Mouse (Mus musculus) right cerebral cortex, postnatal 4 days (tissue): ENCODE results near the gene Efcab11.

ENCODE experiments used
- DNase-seq: peaks from one replicate; pipeline ENCODE4 v3.0.0-alpha.2; 2022

Gene Efcab11

DNA sequence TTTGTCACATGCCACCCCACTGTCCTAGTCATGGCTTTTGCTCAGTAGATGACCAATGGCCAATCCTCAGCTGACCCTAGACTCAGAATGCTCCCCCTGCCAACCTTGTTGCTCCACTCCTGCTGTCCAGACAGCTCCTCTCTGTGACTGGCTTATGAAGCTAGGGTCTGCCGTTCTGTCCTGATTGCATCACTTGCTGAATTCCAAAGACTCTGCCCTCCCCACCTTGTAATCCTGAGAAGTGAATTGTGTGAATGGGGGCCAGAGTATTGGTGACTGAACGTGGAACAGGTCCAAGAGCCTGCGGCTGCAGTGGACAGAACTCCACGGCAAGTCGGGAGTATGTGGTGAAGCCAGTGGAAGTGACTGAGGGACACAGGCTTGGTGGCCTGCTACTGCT, 145.0 kb downstream of the Efcab11 start:
- DNase-seq, result no peak

DNA sequence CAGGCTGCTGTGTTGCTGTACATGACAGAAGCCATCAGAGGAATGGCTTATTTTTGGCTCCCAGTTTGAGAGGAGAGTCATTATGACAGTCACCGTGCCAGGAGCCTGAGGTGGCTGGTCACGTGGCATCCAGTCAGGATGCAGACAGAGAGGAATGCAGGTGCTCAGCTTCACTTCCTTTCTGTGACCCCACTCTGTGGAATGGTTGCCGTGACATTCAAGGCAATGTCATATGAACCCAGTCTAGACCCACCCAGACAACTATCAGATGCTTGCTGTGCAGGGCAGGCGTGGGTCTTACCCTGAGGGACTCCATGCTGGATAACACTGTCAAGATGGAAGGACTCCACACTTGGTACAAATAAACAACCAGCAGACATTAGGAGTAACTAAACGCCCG, 146.0 kb downstream of the Efcab11 start:
- DNase-seq, result no peak

DNA sequence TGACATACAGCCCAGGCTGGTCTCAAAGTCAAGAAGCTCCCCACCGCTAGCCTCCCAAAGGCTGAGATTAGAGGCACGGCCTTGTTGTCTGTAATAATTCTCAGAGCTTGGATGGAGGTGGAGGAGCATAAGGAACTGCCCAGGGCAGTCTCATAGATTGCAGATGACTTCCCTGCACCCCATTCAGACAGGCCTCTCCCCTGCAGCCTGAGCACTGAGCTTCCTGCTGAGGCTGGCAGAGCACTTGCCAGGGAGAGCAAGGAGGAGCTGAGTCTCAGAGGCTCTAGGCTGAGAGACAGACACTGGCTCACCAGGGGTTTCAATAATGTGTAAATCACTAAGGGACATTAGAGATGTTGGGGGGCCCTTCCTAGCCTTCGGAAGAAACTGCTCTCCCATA, 147.3 kb downstream of the Efcab11 start:
- DNase-seq, result no peak

DNA sequence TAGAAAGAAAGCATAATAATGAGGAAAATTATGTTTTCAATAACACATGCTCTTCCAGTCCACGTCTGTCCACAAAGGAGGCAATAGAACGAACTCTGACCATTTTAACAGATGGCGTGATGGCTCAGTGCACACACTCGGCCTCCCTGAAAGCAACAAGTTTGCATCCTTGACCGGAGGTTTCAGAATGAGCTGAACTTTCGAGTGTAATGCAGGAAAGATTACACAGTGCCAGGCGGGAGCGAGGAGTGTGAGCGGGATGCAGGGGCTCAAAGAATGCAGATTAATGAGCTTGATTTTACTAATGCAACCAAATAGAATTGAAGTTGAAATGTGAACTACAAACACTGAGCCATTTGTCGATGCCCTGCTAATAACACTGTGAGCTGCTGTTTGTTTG, 149.1 kb downstream of the Efcab11 start:
- DNase-seq, result no peak

DNA sequence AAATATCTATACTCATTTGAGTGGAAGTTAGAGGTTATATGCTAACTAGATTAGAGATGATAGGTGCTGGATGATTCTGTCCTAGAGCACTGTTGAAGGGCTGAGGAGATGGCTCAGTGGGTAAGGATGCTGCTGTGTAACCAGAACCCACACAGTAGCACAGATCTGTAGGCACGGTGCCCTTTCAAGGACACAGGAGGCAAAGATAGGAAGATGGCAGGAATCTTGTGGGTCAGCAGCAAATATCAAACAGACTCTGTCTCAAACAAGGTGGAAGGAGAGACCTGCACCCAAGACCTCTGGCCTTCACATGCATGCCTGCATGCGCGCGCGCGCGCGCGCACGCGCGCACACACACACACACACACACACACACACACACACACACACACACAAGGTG, 160.0 kb downstream of the Efcab11 start:
- no peak for DNase-seq

DNA sequence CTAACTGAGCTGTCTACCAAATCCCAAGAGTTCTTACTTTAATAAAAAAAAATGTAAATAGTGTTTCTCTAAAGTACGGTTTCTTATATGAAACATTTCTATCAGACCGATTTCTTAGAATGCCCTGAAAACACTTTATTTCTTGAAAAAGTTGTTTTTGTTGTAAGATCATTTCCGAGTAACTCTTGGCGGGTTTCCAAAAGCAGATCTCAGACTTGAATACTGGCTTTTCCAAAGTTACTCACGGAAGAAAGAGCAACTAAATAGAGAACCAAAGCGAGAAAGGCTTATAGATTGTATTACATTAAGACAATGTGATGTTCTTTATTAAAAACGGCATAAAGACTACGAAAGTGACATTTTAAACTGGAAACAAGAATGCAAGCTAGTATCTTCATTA, 160.4 kb downstream of the Efcab11 start:
- no peak for DNase-seq

DNA sequence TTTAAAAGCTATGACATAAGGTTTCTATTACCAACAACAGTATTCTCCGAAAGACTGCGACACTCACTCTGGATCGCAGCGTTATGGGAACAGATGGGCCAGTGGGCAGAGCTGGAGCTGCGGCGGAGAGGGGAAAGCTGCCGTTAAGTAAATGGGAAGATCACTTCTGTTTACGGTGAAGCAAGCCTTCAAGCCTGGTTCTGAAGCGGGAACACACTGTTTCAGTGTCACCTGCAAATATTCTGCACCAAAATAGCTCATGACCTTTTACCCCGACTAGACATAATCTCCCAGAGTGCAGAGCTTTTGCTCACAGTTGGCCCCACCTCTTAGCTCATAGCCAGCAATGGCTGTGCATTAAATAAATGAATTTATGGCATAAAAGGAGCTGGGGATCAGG, 162.9 kb downstream of the Efcab11 start:
- DNase-seq, result no peak

DNA sequence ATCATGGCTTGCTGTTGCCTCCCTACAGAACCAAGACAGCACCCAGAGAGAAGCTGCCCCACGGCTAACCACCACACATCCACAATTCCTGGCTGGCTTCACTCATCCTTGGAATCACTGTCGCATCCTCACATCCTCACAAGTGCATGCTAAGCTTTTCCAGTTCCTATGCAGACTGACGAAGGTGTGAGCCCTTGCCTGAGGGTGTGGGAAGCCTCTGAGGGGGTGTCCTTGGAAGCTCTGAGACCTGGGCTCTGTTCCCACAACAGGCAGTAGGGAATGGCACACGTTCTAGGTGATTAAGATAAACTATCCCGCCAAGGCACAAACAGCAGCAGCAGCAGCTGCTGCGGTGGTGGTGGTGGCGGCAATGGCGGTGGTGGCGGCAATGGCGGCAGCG, 164.5 kb downstream of the Efcab11 start:
- DNase-seq, result no peak

DNA sequence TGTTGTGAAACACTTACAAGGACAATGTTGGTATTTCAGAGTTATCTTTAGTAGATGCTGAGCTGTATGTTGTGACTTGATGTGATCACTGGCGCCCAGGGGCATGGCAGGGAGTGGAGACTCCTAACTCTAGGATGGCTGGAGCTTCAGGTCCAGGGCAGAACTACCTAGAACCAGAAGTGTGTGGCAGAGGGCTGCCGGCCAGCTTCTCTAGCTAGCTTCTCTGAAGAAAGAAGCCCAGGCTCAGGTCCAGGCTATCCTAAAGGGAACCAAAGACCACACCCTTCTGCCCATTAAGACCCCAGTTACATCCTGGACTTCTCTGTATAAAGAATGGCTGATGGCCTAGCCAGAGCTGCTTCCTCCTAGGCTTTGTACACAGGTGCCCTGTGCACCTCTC, 166.1 kb downstream of the Efcab11 start:
- DNase-seq, result no peak

DNA sequence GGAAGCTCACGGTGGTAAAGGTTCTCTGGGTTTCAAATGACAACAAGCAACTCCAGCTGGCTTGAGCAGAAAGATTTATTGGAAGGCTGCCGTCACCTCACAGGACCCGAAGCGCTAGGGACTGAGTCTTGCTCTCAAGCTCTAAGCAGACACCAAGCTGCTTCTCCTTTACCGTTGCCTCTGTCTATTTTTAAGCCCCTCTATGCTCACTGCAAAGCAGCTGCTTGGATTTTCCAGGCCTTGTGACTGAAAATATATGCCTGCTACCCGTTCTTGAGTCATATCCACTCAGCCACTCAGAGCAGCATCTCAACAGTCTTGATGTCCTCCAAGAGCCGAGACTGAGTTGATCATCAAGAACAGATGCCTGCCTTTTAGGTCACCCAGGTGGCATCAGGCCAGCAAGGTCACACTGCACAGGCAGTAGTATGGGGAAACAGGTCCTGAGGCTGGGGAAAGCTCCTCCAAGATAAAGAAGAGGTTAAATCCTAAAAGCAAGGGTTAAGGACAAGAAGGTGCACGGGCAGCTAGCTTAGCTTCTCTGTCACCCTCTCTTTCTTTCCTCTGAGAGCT, 168.1 kb downstream of the Efcab11 start:
- DNase-seq, result no peak

DNA sequence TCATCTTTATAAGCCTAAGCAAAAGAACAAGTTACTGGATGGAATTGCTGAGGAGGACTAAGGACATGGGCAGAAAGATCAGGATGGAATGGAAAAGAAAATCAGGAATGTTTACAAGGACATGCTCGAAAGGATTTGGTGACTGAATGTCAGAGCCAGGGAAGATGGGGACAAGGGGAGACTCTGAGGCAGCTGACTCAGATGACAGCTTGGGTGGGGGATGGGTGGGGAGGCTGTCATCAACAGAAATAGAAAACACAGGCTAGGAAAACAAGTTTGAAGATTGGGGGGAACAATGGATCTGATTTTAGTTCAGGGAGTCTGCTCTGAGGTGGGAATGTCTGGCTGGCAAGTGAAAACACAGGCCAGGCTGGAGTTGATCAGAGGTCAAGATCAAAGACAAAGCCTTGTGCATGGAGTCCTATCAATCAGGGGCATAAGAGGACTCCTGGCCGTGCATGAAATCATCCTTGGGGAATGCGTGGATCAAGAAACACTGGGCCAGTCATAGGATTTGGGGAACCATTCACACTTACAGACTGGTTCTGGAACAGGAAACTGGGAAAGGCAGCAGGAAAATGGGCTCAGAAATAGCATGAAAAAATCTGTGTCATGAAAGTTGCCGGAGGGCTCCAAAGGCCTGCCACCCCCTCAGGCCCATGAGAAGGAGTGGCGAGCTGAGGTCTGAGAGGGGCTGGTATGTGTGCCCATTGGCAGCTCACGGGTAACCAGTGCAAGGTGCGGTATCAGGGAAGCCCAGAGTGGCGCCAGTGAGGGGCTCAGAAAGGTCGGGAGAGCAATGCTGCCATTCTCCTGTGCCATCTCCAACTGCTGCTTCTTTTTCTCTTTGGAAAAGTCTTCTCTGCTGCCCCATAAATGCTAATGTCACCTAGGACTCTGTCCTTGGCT, 168.9 kb downstream of the Efcab11 start:
- DNase-seq, result no peak

DNA sequence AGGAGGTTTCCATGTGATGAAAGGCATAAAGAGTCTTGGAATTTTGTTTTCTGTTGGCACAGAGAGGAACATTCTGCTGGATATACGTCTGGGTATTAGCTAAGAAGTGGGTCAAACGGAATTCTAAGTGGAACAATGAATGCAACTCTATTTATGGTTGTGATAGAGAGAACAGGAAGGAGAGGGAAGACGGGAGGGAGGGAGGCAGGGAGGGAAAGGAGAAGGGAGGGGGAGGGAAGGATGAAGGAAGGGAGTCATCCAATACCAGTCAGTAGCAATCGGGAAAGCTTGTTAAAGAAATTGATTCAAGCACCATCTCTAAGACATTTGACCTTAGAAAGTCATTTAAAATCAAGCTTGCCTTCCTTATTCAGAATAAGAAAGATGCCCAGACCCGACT, 172.0 kb downstream of the Efcab11 start:
- DNase-seq, result no peak

DNA sequence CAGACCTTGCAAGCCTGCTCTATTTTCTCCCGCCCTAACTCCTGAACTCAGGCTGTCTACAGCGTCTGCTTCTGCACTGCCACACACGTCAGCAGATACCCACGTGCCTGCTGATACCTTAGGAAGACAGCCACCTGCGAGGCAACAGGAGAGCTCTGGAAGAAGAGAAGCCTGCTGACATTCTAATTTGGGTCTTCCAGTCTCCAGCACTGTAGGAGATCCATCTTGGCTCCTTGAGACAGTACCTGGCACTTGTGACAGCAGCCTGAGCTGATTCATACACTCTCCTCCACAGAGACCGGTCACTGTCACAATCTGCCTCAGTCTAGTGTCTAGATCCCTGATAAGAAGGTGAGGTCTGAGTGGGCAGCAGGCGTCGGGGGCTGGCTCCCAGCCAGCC, 182.0 kb downstream of the Efcab11 start:
- DNase-seq, result no peak

DNA sequence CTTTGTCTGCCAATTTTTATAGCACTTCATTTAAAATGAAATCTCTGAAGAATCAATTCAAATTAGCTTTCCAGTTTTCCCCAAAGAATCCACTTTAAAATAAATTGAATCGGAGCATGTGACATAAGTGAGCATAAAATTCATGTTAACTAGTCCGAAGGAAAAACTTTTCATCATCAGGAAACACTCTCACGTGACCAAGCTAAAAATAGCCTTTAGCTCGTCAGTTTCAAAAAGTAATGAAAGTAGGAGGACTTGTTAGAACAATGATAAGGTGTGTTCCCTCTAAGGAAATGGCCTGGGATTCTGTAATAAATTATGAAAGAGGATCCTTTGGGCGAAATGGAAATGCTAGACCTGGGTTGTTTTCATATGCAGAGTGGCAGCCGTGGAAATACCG, 183.9 kb downstream of the Efcab11 start:
- DNase-seq, result no peak

DNA sequence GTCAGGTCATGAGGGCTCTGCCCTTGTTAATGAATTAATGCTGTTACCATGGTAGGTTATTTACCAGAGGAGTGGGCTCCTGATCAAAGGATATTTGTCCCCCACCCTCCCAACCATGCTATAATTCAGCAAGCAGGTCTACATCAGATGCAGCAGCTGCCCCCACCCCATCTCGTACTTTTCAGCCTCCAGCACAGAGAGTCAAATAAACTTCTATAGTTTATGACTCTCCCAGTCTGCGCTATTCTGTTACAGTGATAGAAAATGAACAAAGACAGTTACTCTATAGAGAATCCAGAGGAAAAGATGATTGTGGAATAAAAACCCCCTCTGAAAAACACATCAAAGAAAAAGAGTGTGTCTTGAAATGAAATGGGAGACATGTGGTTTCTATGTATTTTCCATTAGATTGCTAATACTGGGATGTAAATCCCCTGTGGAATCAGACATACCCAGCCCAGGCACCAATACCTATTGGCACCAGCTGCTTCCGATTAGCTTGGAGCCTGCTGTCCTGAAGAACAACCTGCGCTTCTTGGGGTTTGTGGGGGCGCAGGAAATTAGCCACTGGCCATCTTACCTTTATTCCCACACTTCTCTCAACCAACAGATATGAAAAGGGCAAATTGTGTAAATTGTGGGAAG, 184.7 kb downstream of the Efcab11 start:
- DNase-seq, result no peak

DNA sequence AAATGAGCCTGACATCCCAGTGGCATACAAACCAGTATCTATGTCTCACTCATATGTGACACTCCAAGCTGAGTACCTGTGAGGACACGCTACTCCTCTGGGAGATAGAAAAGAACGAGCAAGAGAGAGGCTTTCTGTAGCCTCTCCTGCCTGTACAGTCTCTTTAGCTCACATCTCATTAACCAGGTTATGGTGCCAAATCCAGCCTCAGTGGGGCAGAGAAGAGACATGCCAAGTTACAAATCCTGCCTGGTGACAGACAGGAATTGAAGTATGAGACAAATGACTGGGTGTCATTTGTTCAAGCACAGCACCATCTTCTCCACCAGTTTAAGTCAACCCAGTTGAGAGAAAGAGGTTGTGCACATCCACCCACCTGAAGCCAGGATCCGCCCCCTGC, 190.2 kb downstream of the Efcab11 start:
- DNase-seq, result no peak

DNA sequence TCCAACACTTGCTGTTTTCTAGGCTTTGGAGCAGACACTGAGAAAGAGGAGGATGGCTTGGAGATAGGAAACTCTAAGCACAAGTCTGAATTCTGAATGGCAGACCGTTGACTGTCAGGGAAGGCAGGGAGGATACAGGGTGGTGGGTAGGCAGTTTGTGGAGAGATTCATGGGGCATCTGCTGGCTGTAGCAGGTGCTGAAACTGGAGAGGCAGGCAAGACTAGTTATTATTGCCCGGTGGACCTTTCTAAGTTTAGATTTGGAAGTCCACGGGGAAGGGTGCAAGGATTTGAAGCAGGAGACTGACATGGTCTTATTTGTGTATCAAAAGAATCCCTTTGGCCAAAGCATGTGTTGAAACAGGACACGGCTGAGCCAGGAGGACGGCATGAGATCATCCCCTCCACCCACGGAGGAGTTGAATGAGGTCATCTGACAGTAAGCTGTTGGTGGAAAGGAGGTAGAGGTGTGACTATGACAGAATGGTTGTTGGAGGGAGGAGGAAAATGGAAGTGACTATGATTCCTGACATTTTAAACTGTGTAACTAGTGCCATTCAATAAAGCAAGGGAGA, 197.7 kb downstream of the Efcab11 start:
- DNase-seq, result no peak

DNA sequence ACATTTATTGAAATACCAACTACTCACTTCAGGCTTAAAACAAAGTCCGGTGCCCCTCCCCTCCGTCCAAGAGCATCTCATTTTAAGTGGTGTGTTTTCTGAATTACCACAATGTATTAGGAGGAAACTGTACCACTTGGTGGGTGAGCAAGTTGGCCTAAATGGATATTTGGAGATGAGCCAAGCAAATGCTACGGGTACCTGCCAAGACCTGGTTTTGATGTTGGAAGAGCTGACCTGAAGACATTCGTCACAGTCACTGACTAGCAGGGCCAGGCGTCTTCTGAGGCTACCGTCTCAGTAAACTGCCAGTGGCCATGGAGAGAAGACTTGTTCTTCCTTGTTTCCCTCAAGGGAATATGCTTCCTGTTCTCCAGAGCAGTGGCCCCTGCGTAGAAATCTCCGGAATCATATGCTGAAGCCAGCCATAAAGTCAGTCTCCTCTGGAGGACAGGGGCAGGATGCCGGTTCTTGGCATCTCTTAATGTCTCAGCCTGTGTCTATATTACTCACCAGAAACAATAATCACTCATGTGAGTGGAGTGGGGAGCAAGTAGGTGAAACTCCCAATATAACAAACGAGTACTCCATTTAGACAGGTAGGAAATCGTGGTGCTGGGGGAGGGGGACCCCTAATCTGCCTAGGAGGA, 198.7 kb downstream of the Efcab11 start:
- DNase-seq, result no peak

DNA sequence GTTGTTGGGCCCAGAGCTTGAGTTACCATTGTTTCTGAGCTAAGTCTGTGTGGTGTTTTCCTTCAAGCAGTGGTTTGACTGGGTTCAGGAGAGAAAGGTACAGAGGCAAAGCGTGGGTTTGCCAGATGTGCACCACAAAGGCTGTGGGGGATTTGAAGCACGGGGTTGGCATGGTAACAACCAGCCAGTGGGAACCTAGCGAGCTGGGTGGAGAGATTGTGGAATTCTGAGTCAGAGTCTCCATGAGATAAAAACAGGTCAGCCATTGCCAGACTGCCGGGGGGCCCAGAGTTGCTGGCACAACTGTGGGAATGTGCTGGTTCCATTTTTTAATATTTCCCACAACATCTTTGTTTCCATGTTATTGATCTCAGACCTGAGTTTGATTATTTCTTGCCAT, 202.6 kb downstream of the Efcab11 start:
- DNase-seq, result no peak

DNA sequence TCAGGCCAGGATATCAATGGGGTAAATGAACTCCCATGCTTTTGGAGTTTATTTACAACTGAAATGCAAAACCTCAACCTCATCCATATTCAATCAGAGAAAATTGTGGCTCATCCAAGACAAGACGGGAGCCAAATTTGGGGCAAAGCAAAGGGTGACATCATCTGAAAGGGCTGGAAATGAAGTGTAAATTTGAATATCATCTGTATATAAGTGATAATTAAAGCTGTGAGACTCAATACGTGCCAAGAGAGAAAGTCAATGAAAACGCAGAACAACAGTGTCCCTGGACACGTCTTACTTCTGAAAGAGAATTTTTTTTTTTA, 212.4 kb downstream of the Efcab11 start:
- peak; percentile 8 for DNase-seq

DNA sequence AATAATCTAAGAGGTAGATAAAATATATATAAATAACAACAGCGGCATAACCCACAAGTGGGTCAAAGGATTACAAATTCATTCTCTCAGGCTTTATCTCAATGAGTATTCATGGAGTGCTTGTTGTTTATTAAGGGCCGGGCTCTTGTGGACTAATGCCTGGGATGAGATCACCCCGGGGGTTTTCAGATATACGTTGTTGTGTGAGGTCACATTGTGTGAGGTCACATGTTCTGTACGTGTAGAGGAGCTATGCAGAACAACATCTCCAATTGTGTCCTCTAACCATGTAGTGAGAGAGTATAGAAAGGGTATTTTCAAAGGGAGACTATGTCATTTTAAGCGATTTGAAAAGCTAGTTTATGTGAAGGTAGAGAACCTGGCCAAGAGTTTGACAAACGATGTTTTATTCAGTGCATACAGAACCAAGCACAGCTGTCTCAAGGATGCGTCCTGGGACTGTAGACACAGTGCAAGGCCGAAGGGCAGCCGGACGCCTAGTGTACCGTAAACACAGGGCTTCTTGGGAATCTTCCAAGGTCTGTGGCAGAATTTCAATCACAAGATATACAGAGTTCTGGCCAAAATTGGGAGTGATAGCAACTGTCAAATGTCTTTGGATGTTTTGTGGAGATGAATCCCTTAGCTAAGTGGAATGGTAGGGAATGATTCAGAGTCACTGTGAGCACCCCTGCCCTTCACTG, 212.9 kb downstream of the Efcab11 start:
- DNase-seq, result peak; percentile 8

DNA sequence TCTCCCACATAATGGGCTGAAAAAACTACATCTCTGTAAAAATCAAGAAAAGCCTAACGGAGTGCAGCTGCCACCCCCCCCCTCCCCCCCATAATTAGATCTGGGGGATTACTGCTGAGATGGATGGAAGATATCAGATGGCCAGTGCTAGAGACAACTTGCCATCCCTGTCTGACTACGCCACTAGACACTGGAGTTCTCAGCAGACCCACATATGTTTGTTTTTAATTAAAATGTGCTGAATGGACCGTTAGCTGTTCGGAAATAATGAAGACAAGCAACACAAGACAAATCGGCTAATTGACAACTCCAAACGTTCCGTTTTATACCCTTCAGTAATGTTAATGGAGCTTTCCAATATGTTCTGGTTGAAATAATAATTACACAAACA, 213.5 kb downstream of the Efcab11 start:
- no peak for DNase-seq
